Mouse (Mus musculus) kidney, adult 8-10 months (tissue): ENCODE data around the gene Cul4a.
"Not testable (repeated sequence)": the region's sequence is repeated elsewhere in the genome, so short reads cannot be mapped to it uniquely, and the experiment has no call there.

Experiments used
- DNase-seq, 2 experiments: peaks; one replicate each; pipeline ENCODE4 v3.0.0; 2022

Gene Cul4a

DNA sequence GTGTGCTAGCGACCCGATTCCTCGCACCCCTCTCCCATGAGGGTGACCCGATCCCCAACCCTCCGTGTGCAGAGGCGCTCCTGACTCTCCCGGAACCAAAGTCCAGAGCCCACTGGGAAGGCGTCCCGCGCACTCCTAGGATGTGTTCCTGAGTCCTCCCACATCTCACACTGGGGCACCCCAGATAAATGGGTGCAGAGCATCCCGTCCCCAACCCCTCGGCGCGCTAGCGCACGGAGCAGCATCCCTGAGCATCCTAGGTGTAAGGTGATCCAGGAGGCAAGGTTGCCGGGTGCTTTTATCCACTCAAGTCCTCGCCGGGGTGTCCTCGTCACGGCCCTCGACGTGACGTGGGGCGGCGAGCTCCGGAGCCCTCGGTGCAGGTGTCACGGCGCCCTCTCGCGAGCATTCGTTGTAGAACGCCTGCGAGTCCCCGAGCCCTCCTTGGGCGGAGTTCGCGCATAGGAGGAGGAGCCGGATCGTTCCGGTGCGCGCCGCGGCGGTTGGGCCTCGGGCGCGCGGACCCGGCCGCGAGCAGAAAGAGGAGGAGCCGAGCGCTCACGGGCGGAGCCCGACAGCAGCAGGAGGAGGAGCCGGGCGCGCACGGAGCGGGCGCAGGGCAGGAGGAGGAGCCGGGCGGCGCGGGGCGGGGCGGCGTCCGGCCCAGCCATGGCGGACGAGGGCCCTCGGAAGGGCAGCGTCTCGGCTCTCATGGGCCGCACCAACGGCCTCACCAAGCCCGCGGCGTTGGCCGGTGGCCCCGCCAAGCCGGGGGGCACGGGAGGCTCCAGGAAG, at the start of gene Cul4a, which contains the start of gene Pcid2:
Gene Cul4a, plus strand, starts transcription at position 535 of the 795 bp plus-strand sequence.
Gene Pcid2, minus strand, starts transcription at position 373 of the 795 bp plus-strand sequence.
- DNase-seq, result peak; percentile 96

GRCm38 (mm10) chr8:13057351-13057750, 48.1 kb upstream of the Cul4a start:
- peak; percentile 31 to 43 for DNase-seq

GRCm38 (mm10) chr8:13060441-13061150, 44.8 kb upstream of the Cul4a start, which contains the start of gene Proz:
TSS of gene Proz (plus strand) at chr8:13060914.
- DNase-seq, result peak; percentile 80 to 83

DNA sequence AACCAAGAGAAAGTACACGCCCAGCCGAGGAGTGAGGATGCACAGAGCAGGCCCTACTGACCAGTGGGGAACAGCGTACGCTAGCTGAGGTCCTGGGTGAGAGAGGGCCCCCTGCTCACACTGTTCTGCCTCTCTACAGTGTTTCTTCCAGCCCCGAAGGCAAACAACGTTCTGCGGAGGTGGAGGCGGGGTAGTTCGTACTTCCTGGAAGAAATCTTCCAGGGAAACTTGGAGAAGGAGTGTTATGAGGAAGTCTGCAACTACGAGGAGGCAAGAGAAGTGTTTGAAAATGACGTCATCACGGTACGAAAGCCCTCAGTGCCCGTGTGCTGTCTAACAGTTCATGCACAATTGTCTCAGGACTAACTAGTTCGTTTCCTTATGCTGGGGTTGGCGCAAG, 42.3 kb upstream of the Cul4a start:
- DNase-seq, result no peak

DNA sequence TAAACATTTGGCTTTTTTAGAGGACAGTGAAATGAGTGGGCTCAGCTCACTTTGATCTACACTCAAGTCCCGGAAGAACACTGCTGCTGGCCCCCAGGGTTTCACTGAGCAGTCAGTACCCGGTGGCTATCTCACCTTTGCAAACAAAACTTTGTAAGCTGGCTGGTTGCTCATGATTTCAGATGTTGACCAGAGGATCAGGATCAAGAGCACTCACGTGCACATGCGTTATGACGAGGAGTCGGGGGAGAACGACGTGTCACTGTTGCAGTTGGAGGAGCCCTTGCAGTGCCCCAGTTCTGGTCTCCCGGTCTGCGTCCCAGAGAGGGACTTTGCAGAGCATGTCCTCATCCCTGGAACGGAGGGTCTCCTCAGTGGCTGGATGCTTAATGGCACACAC, 32.2 kb upstream of the Cul4a start:
- DNase-seq, result no peak

DNA sequence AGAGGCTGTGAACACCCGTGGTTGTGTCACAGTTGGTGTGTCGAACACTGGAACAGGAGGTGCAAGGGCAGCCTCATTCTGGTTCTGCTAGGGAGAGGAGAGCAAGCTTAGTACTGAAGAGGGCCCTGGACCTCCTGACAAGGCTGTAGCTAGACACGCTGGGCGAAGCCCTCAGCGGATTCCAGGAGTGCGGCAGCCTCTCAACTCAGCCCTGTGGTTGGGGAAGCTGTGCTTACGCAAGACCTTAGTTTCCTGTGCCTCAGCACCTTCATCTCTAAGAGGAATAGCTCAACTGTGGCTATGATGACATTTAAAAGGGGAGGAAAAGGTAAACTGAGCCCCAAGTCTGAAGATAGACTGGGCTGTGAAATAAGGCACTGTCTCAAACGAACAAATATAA, 30.4 kb upstream of the Cul4a start:
- no peak for DNase-seq

- DNase-seq, result not testable (repeated sequence)
Measured at GRCm38 (mm10) chr8:13075579-13075978, 29.8 kb upstream of the Cul4a start.

DNA sequence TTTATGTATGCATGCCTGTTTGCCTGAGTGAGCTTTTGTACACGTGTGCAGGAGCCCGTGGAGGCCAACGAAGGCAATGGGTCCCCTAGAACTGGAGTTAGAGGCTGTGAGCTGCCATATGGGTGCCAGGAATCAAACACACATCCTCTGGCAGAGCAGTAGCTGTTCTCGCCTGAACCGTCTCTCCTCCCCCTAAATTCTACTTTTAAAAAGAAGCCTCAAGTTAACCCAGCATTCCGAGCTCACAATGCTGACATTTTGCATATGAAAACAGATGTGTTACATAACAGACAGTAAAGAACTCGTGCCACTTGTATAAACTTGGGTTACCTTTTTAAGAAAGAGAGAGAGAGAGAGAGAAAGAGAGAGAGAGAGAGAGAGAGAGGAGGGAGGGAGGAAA, 27.9 kb upstream of the Cul4a start:
- no peak for DNase-seq

- peak; percentile 85 to 90 for DNase-seq
Measured at GRCm38 (mm10) chr8:13104691-13105086, 732 bp upstream of the Cul4a start.

DNA sequence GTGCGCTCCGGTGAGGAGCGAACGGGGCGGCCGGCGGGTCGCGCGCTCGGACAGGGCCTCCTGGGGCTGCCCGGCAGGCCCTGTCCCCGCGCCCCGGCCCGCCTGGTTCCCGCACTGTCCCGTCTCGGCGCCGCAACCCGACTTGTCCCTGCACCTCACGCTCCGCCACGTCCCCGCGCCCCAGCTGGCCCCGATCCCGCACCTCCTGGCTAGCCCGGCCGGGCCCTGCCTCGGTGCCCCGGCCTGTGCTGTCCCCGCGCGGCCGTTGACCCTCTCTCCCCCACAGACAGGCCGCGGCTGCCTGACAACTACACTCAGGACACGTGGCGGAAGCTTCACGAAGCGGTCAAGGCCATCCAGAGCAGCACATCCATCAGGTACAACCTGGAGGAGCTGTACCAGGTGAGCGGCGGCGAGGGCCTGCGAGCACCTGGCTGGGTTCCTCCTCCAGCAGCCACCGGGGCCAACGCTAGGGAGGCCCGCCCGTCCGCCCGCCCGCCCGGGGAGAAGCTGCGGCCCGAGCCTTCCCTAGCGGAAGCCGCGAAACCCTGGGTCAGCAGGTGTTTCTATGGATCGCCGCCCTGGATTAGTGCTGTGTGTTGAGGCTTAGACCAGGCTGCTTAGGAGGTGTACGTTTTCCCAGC, 609 bp downstream of the Cul4a start:
- DNase-seq, result peak; percentile 43 to 56

GRCm38 (mm10) chr8:13107990-13108638, 2.7 kb downstream of the Cul4a start:
- DNase-seq, result no peak

DNA sequence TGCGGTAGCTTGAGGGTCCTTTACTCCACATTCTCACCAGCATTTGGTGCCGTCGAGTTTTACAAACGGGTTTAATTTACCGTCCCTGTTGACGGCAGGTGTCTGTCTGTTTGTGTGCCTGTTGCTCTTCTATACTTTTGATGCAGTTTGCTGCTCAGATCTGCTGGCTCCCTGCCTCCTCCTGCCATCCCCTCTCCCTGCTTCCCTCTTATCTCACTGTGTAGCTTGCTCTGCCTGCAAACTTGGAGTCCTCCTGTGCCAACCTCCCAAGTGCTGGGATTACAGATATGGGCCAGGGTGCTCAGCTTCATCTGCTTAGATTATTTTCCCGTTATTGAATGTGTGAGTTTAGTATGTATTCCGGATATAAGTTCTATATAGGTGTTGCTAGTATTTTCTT, 3.5 kb downstream of the Cul4a start:
- no peak for DNase-seq

DNA sequence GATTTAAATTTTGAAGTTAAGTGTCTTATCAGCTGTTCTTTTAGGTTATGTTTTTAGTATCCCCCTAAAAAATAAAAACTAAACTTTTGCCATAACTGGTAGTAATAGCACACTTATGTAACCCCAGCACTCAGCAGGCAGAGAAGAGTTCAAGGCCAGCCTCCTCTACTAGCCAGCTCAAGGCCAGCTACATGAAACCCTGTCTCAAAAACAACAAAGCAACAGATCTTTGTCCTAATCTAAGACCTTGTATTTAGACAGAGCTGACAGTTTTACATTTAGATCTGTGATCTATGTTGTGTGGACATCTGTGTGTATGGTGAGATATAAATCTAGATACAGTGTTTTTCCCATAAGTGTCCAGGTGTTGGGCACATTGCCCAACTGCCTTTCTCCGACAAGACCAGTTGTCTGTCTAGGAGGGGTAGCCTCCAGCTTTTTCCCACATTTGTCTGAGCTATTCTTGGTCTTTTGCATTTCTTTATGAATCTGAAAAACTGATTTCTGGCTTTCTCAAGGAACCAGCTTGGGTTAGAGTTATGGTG, 4.1 kb downstream of the Cul4a start:
- no peak for DNase-seq

DNA sequence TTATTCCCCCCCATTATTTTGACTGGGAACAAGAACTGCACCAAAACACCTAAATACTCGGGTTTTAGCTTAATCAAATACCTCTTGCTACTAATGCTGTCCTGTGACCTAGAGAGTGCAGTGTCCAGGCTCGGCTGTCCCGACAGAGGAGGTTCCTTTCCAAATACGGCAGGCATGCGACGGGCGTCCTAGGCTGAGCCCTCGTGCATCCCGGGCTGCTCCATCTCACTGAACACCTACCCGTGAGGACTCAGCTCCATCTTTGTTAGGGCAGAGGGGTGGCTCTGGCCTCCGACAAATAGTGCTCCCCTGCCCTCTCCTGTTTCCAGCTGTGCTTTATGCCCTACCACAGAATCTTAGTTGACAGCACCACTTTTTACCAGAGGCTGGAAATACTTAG, 6.5 kb downstream of the Cul4a start:
- no peak for DNase-seq

- DNase-seq, result no peak
Measured at GRCm38 (mm10) chr8:13113232-13113631, 7.8 kb downstream of the Cul4a start.

GRCm38 (mm10) chr8:13117096-13117495, 11.7 kb downstream of the Cul4a start:
- DNase-seq, result no peak

DNA sequence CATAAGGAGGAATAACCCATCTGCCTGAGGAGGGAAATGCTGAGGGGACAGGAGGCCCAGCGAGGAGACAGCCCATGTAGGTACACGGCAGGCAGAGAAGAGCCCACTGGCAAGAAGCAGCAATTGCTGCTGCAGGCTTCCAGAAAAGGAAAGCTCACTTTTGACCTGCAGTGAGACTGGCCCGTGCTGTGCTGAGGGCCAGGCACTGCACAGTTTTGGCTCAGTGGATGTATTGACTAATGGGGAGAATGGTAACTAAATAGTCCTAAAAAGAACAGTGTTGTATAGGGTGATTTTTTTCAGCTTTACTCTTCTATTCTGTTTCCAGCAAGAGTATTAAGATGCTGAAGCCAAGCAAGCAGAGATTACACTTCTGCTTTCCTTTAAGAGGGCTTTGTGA, 13.1 kb downstream of the Cul4a start:
- no peak for DNase-seq

DNA sequence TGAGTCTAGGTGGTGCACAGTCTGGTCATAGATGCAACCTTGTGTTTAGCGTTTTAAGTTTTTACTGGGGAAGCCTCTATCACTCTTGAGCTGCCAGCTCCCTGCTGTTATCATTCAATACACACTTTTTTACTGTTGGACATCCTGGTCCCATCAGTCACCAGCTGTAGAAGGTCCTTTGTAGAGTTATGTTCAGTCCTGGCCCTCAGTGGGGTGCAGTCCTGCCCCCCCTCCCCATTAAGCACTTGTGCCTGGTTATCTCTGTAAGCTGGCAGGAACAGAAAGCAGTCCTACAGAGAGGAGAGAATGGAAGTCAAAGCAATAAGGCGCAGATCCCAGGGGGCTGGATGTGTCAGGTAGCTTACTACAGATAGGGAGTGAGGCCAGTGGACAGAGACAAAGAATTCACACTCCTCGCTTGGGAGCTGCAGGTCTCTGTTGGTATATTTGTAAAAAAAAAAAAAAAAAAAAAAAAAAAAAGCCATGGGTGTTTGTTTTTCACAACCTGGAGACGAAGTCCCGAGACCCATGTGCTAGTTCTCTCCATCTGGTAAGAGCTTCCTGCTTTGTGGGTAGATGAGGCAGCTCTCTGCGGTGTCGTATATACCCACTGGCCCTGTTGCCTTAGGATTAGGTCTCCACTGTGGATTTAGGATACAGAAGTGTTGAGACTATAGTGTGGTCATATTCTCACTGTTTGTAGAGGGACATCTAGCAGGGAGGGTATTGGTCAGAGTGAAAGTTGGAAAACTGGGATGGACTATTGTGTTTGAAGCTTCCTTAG, 15.7 kb downstream of the Cul4a start:
- no peak for DNase-seq

DNA sequence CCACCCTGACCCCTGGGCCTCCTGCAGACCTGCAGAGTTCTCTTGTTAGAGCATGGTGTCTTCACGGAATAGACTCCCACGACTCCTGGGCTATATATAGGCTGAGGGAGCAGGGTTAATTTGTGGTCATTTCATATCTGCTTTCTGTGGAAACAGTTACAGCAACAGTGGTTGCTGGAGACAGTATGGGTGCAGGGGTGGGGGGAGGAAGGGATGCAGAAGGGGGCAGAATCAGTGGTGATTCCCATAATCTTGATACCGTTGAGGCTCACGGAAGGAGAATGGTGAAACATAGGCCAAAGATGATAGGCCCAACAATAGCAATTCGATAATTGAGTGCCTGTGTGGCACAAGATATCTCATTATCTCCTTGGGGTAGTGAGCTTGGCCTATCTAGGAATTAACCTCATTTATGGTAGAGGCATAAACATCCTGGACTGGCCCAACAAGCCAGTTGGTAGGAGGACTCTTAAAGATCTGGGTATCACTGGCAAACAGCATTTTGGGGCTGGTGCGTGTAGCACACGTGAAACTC, 17.5 kb downstream of the Cul4a start:
- no peak for DNase-seq

DNA sequence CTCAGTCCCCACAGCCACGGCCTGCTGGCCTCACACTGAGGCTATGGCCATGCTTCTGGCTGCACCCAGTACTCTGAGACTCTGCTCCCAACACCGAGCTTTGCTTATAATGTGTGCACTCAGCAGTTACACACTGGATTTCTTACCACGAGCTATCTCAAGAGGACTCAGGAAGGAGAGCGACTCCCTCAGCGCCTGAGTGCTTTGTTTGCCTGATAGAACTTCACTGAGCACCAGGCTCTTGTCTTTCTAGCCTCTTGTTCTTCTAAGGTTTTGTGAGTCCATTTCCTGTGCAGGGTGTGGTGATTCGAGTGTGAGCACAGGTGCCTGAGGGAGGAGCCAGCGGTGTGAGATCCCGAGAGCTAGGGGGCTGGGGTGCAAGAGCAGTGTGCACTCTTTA, 19.5 kb downstream of the Cul4a start:
- no peak for DNase-seq

DNA sequence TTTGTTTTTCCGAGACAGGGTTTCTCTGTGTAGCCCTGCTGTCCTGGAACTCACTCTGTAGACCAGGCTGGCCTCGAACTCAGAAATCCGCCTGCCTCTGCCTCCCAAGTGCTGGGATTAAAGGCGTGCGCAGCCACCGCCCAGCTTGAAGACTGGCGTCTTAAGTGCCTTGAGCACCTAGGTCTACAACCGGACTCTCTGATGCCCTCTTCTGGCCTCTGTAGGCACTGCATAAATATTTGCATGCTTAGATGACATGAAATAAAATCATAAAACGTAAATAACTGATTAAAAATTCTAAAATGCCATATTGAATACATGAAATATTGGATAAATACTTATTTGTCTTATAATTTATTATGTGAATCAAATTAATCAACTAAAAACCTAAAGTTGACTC, 26.8 kb downstream of the Cul4a start:
- peak; percentile 39 to 74 for DNase-seq
